Mouse (Mus musculus): ENCODE measurements at regions not wholly inside any gene's neighbourhood (a gene's known extent, or its start where the extent isn't known, plus 50 kb on each side); places are given as distances from the start of the nearest gene placed in this dataset.
"Not testable (repeated sequence)": the region's sequence is repeated elsewhere in the genome, so short reads cannot be mapped to it uniquely, and the experiment has no call there.

DNA sequence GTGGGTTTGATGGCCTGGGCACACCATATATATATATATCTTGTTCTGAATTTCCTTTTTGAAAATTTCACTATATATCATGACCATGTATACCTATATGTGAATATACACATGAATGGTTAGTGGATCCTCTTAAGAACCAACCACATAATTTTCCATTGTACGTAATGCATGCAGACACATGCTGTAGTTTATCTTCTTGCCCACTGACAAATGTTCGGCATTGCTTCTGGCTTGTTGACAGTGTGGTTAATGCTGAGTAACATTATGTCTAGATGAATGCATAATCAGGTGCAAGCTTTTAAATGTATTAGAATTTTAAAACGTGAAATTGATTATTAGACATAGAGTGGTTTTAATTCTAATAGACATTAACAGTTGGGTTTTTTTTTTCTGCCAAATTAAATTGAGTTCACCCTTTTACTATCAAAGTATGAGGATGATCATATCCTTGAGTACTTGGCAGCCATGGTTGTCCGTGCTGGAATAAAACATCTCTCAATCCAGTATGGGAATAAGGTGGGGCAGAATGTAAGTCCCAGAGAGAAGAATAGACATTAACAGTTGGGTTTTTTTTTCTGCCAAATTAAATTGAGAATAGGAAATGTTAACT, 110.3 kb downstream of the A730009L09Rik start:
- no peak for DNase-seq (ENCODE audit: extremely low read depth, low read depth, low spot score)

DNA sequence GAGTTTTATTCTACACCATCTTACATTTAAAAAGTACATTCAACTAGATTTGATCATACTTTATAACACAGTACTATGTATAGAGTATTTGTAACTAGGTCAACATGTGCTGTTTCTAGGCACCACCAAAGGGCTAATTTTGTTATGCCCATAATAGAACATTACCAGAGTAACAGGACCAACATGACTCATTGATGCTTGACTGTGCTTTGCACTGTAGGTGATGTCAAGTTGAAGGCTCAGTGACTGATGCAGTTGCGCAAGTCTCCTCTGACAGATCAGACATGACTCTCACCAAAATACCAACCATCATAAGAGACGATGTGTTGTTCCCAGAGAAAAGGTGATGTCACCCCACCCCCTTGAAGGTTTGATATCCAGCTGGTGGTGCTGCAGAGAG, 108.5 kb downstream of the Mrpl39 start:
- no peak for DNase-seq (ENCODE audit: extremely low read depth, low read depth, low spot score)

DNA sequence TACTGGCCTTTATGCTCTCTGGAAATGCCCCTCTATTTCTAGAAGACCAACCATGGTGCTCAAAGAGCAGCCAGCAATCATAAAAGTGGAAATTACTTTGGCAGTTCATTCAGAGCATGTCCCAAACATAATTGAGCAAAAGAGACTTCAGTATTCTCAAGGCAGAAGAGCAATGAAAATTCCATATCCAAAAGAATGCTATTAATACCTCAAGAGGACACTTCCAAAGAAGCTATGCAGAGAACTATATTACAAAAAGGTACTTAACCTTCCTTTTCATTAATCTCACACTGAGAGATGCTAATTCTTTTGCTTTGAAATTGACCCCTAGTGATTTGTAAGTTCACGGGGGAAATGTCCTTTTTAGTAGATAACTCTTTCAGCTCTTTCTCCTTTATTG, 105.7 kb downstream of the Mrpl39 start:
- no peak for DNase-seq (ENCODE audit: extremely low read depth, low read depth, low spot score)

DNA sequence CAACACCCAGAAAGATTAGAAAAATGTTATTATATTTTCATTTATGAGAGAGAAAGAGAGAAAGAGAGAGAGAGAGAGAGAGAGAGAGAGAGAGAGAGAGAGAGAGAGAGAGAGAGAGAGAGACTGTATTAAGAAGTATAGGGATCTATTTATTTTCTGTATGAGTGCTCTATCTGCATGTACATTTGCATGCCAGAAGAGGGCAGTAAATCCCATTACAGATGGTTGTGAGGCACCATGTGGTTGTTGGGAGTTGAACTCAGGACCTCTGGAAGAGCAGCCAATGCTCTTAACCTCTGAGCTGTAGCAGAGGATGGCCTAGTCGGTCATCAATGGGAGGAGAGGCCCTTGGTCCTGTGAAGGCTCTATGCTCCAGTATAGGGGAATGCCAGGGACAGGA, 91.1 kb downstream of the Mrpl39 start:
- DNase-seq (ENCODE audit: extremely low read depth, low read depth, low spot score): not testable (repeated sequence)

DNA sequence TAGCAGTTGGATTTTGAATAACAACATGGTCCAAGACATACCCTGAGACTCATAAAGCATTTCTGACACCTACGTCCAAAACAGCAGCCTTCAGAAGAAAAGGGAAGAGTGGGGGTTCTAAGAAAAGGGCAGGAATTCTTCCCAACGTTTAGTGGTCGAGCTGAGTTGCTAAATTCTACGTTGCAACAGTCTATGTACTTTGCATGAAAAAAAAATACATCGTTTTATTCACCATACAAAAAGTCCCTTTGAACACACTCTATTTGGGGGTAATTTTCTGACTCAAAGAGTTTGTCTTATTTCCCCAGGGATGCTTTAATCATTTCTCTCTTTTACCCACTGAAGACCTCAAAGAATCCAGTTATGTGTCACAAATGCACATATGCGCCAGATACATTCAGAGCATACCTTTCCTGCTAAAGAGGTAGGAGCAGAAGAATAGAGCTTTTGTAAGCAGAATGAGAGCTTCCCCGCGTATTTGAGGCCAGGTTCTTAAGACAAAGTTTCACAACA, 89.3 kb downstream of the Mrpl39 start:
- no peak for DNase-seq (ENCODE audit: extremely low read depth, low read depth, low spot score)

DNA sequence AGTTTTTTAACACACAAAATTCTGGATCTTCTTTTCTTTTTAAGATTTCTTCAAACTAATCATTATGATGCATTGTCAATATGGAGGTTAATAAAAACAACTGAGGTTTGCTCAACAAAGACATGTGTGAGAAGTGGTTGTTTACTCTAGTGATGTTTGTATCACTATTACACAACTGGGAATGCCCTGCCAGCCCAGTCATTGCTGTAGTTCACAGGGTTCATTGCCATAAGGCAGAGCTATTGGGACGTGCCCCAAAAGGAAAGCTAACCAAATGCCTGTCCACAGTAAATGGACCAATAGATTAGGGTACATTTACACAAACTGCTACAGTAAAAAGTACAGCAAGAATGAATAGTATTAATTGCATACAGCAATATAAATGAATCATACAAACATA, 84.9 kb downstream of the Mrpl39 start:
- no peak for DNase-seq (ENCODE audit: extremely low read depth, low read depth, low spot score)

DNA sequence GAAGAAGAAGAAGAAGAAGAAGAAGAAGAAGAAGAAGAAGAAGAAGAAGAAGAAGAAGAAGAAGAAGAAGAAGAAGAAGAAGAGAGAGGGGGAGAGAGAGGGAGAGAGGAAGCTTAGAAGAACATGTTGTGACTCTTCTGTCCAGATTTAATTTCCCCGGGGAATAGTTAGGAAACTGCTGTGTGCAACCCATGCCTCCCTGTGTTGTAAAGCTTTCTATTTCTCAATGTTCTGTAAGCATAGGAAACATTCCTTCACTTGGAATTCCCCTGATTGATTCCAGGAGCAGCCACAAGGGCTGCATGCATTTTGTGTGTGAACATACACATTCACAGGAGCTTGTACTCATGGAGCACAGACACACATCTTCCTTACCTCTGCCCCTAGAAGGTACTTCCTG, 81.7 kb downstream of the Mrpl39 start:
- DNase-seq (ENCODE audit: extremely low read depth, low read depth, low spot score): no peak

DNA sequence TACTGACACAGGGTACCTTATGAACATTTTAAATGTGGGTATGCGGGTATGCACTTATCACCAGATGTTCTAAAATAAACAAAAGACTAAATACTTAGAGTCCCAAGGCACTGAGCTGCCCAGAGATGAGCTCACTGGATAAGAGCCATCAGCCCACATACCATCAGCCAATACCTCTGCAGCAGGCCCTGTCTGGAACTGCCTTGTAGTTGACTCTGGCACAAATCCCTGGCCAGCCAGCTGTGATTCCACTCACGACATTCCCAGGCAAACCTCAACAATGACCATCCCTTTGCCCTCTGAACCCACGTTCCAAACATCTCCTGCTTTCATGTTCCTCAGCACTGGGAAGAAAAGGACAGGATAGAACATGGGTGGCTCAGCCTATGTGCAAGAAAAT, 73.7 kb downstream of the Mrpl39 start:
- no peak for DNase-seq (ENCODE audit: extremely low read depth, low read depth, low spot score)

DNA sequence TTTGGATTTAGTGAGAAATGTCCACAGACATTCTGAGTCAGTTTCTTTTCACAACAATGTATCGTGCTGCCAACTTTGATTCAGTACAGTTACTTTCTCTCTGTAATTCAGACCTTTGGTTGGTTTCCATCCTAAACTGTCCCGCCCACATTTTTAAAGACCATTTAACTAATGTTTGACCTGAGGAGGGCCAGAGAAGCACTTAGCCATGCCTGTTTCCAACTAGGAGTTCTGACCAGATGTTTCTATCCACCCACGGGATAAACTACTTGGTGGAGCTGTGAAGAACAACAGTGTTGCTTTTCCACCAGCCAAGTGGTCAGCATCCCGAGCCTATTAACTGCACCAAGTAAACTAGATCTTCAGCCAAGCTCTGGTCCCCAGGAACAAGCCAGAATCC, 72.0 kb downstream of the Mrpl39 start:
- DNase-seq (ENCODE audit: extremely low read depth, low read depth, low spot score): no peak
